Mouse (Mus musculus): ENCODE data around the gene Pheta2. TPM values are rescaled to one million over a fixed set of nuclear protein-coding genes. Genes with fewer than 3 reads are reported as not detected.

The Pheta2 gene
- total RNA-seq, 2 experiments from 2014 or later: 0.25 to 0.42 TPM

DNA sequence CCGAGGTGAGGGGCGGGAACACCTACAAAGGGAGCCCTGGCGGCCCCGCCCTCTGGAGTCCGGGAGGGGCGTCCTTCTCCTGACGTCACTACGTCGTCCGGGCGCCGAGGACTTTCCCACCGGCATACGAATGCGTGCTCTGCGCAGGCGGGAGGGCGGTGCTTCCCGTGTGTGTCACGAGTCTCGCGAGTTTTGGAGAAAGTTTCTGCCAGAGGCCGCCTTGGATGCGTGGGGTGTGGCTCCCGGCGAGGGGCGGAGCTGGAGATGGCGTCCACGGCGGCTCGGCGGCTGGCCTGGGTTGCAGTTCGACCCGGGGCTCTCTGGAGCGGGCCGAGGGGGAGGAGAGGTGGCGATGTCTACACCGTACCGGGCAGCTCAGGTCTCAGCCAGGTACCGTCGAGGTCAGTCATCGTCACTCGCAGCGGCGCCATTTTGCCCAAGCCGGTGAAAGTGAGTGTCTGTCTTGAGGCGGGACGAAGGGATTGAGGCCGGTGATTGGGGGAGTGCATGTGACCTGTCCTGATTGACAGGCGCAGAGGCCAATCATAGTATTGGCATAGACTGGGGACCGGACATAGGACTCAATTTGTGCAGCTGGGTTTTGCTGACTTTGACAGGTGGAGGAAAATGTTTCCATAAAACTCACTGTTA, 7.2 kb downstream of the Pheta2 start:
- TF ChIP-seq CTCF (IDR thresholded peaks at IDR 0.05): no peak
- peak overlapping the region; percentile 94 for H3K27ac ChIP-seq
- intact Hi-C loops (cut with DNase I): loop anchor here (2.0 kb wide), 1 partner anchor 71 kb away; the partner anchor contains the start of gene Sept3
- peak; percentile 96 to 98 for DNase-seq (ENCODE audit: extremely low spot score in 1 of 2, low spot score in 2 of 2)
- peak overlapping the region; percentile 91 for H3K4me3 ChIP-seq

GRCm38 (mm10) chr15:82346580-82347302, 8.0 kb downstream of the Pheta2 start:
- peak overlapping the region; percentile 91 for H3K4me3 ChIP-seq
- peak overlapping the region; percentile 94 for H3K27ac ChIP-seq
- DNase-seq (ENCODE audit: extremely low spot score in 1 of 2, low spot score in 2 of 2): no peak
- intact Hi-C loops (cut with DNase I): loop anchor here (2.0 kb wide), 1 partner anchor 72 kb away; the partner anchor contains the start of gene Sept3
- TF ChIP-seq CTCF (IDR thresholded peaks at IDR 0.05): no peak; the same call in 1 of the 2 replicates

DNA sequence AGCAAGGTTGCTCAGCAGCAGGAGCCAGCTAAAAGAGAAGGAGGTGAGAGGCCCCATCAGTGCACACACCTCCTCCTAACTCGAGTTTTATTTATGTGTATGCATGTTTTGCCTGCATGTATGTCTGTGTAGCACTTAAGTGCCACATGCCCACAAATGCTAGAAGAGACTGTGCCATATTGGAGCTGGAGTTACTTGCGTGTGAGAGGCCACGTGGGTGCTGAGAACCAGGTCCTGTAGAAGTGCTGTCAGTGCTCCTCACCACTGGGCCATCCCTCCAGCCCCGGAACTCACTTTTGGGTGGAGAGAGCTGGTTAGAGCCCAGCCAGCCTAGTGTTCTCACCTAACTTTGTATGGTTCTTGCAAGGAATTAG, 8.5 kb downstream of the Pheta2 start:
- TF ChIP-seq CTCF (IDR thresholded peaks at IDR 0.05): no peak
- intact Hi-C loops (cut with DNase I): loop anchor here (2.0 kb wide), 1 partner anchor 72 kb away; the partner anchor contains the start of gene Sept3
- peak overlapping the region; percentile 94 for H3K27ac ChIP-seq
- no peak for DNase-seq (ENCODE audit: extremely low spot score in 1 of 2, low spot score in 2 of 2)
- H3K4me3 ChIP-seq: peak overlapping the region; percentile 91

- no peak overlapping the region for H3K27ac ChIP-seq
- TF ChIP-seq CTCF (IDR thresholded peaks at IDR 0.05): no peak
- no peak overlapping the region for H3K4me3 ChIP-seq
- intact Hi-C loops (cut with DNase I): loop anchor here (2.0 kb wide), 1 partner anchor 73 kb away; the partner anchor contains the start of gene Sept3
- DNase-seq (ENCODE audit: extremely low spot score in 1 of 2, low spot score in 2 of 2): no peak
Measured at GRCm38 (mm10) chr15:82347852-82348251, 9.1 kb downstream of the Pheta2 start.

GRCm38 (mm10) chr15:82348258-82348998, 9.7 kb downstream of the Pheta2 start:
- no peak for DNase-seq (ENCODE audit: extremely low spot score in 1 of 2, low spot score in 2 of 2)
- Histone ChIP-seq H3K4me3 (no peak overlapping the region), H3K27ac (no peak overlapping the region)
- intact Hi-C loops (cut with DNase I): no loop called here
- no peak for TF ChIP-seq CTCF (IDR thresholded peaks at IDR 0.05)

- no peak overlapping the region for H3K4me3 ChIP-seq
- intact Hi-C loops (cut with DNase I): no loop called here
- no peak overlapping the region for H3K27ac ChIP-seq
- DNase-seq (ENCODE audit: extremely low spot score in 1 of 2, low spot score in 2 of 2): no peak
- no peak for TF ChIP-seq CTCF (IDR thresholded peaks at IDR 0.05)
Measured at GRCm38 (mm10) chr15:82348999-82349341, 10.2 kb downstream of the Pheta2 start.

DNA sequence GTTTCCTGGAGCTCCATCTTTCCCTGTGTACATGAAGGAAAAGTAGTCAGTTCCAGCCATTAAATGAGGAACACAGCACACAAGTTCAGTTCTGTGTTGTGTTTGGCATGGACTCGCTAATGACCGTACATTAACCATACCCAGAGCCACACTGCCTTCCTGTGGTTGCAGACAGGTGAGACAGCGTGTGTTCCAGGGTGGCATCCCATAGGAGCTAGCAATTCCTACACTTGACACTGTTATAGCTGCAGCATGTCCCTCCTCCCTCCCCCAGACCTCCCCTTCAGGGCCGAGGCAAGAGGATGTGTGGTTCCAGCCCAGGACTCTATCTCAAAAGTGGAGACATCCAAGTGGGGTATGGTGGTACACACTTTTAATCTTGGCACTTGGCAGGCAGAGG, 11.6 kb downstream of the Pheta2 start:
- intact Hi-C loops (cut with DNase I): no loop called here
- DNase-seq (ENCODE audit: extremely low spot score in 1 of 2, low spot score in 2 of 2): no peak
- no peak for TF ChIP-seq CTCF (IDR thresholded peaks at IDR 0.05)
- Histone ChIP-seq H3K4me3 (no peak overlapping the region), H3K27ac (no peak overlapping the region)

DNA sequence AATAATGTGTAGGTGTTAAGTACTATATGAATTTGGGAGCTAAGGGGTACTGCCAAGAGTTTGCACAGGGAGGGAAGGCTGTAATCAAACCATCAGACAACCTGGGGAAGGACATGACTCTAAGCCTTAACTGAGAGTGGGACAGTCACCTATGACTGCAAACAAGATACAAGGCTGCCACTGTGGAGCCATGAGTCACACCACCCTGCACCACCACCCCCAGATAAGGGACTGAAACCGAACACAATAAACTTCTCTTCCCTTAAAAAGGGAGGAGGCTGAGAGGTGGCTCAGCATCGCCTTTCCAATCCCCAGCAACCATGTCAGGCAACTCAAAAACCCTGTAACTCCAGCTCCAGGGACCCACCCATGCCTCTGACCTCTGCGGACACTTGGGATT, 12.7 kb downstream of the Pheta2 start:
- intact Hi-C loops (cut with DNase I): no loop called here
- DNase-seq (ENCODE audit: extremely low spot score in 1 of 2, low spot score in 2 of 2): no peak
- H3K4me3 ChIP-seq: no peak overlapping the region
- no peak for TF ChIP-seq CTCF (IDR thresholded peaks at IDR 0.05)
- H3K27ac ChIP-seq: no peak overlapping the region

DNA sequence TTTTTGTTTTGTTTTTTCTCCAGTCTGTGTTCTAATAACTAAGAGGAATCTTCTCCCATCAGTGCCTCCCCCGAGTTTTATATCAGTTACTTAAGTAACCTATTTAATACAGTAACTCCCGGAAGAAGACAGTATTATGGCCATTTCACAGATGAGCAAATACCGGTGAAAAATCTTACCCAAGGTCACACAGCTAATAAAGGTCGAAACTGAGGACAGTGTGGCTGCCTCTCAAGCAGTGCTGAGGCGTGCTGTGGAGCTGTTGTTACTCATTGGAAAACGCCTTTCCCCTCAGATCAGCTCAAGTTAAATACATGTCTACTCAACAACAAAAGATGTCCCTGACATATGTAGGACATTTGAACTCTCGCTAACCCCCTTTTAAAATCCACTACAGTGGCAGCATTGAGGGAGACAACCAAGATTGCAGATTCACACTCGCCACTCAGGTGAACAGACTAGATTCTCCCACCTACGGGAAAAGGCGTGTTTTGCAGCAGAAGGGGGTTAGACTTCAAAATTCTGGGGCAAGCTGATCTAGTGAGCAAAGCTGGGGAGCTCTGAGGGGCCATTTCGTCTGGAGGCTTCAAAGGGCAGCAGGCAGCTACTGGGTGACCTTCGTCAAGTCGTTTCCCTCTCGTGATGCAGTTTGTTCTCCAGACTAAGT, 14.5 kb downstream of the Pheta2 start:
- DNase-seq (ENCODE audit: extremely low spot score in 1 of 2, low spot score in 2 of 2): peak in 1 of 2 experiments; percentile 24
- peak overlapping the region; percentile 98 for H3K27ac ChIP-seq
- peak overlapping the region; percentile 70 for H3K4me3 ChIP-seq
- intact Hi-C loops (cut with DNase I): loop anchor here (2.0 kb wide), 1 partner anchor 86 kb away; no protein-coding TSS in a partner anchor
- TF ChIP-seq CTCF (IDR thresholded peaks at IDR 0.05): no peak

DNA sequence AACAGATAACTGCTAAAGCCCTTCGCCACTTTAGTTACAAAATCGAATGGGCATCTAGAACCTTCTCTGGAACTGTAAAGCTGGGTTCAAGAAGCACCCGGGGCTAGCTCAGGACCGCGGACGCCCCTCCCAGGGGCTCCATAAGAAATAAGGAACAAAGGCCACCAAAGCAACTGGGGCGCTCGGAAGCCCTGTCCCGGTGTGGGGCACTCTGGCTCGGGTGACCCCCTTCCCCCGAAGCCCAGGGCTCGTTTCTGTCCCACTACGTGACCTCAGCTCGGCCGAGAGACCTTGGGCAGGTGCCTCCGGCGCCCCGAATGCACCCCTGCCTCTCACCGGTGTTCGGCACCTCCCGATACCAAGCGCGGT, 15.0 kb downstream of the Pheta2 start:
- no peak for TF ChIP-seq CTCF (IDR thresholded peaks at IDR 0.05)
- DNase-seq (ENCODE audit: extremely low spot score in 1 of 2, low spot score in 2 of 2): no peak
- intact Hi-C loops (cut with DNase I): loop anchor here (1.0 to 2.0 kb wide), 3 partner anchors 25 to 87 kb away; no protein-coding TSS in a partner anchor
- Histone ChIP-seq H3K27ac (peak overlapping the region; percentile 98), H3K4me3 (peak overlapping the region; percentile 70)
